Mouse (Mus musculus) MEL (cell line): ENCODE results near the gene Trpv6. TPM values are rescaled to one million over a fixed set of nuclear protein-coding genes. Genes with fewer than 3 reads are reported as not detected.

Source experiments
- DNase-seq: peaks from one replicate; pipeline ENCODE4 v3.0.0; 2011; ENCODE audit warnings: low read depth, low spot score
- H3K27ac ChIP-seq: 2 replicates; pipeline ENCODE4 v1.5.1; 2012; ENCODE audit warnings: low read depth, mild to moderate bottlenecking, control low read depth, low read length, moderate library complexity; ENCODE audit not compliant: control insufficient read depth
- H3K27me3 ChIP-seq, 2 experiments: fragments of 150-350 bp in 1 of 2; sonication (generic) in 1 of 2; 2 replicates each; pipeline ENCODE4 v1.6.1; 2012; ENCODE audit warnings: low read length in 2 of 2, mild to moderate bottlenecking in 2 of 2, improper control_type of control experiment in 1 of 2, moderate library complexity in 1 of 2; ENCODE audit not compliant: insufficient read depth in 2 of 2, control insufficient read depth in 1 of 2
- H3K36me3 ChIP-seq, 2 experiments: 2 replicates each; pipeline ENCODE4 v1.6.1; 2012 to 2014; ENCODE audit warnings: low read length in 2 of 2, improper control_type of control experiment in 1 of 2, inconsistent platforms in 1 of 2, mild to moderate bottlenecking in 1 of 2; ENCODE audit not compliant: insufficient read depth in 2 of 2, control insufficient read depth in 1 of 2
- H3K4me1 ChIP-seq, 2 experiments: fragments of 150-350 bp in 1 of 2; sonication (generic) in 1 of 2; 2 replicates each; pipeline ENCODE4 v1.6.1; 2012; ENCODE audit warnings: low read length in 2 of 2, improper control_type of control experiment in 1 of 2, mild to moderate bottlenecking in 1 of 2; ENCODE audit not compliant: insufficient read depth in 2 of 2, control insufficient read depth in 1 of 2
- H3K4me3 ChIP-seq, 2 experiments: fragments of 150-350 bp in 1 of 2; sonication (generic) in 1 of 2; 2 replicates each; pipeline ENCODE4 v1.5.1; 2012; ENCODE audit warnings: low read depth in 2 of 2, low read length in 2 of 2, mild to moderate bottlenecking in 2 of 2, moderate library complexity in 2 of 2, control low read depth in 1 of 2, improper control_type of control experiment in 1 of 2; ENCODE audit not compliant: control insufficient read depth in 1 of 2, insufficient read depth in 1 of 2
- H3K79me2 ChIP-seq: 2 replicates; pipeline ENCODE4 v1.6.1; 2012; ENCODE audit warnings: mild to moderate bottlenecking, low read length, moderate library complexity; ENCODE audit not compliant: control insufficient read depth, poor library complexity, insufficient read depth
- H3K9ac ChIP-seq: 2 replicates; pipeline ENCODE4 v1.6.1; 2012; ENCODE audit warnings: low read depth, mild to moderate bottlenecking, control low read depth, low read length, moderate library complexity; ENCODE audit not compliant: control insufficient read depth, poor library complexity, severe bottlenecking
- H3K9me3 ChIP-seq: fragments of 150-350 bp; sonication (generic); replicated peaks from 2 replicates; pipeline ENCODE4 v1.6.1; 2012; ENCODE audit warnings: mild to moderate bottlenecking, low read length, improper control_type of control experiment, moderate library complexity; ENCODE audit not compliant: insufficient read depth
- BHLHE40 ChIP-seq: IDR thresholded peaks from 2 replicates; pipeline ENCODE4 v1.6.1; 2012; ENCODE audit warnings: low read depth, mild to moderate bottlenecking, inconsistent platforms, low read length, improper control_type of control experiment, borderline replicate concordance
- CHD1 ChIP-seq: IDR thresholded peaks from 2 replicates; pipeline ENCODE4 v1.6.1; 2012; ENCODE audit warnings: low read depth, mild to moderate bottlenecking, inconsistent platforms, low read length, improper control_type of control experiment
- CTCF ChIP-seq, 3 experiments: IDR thresholded peaks in 2 of 3; conservative IDR thresholded peaks in 1 of 3; 2 replicates each; pipeline ENCODE4 v1.5.1; 2011 to 2012; ENCODE audit warnings: low read length in 3 of 3, low read depth in 2 of 3, mild to moderate bottlenecking in 2 of 3, improper control_type of control experiment in 1 of 3, inconsistent platforms in 1 of 3, mixed read lengths in 1 of 3, moderate library complexity in 1 of 3; ENCODE audit not compliant: control insufficient read depth in 1 of 3, insufficient read depth in 1 of 3, poor library complexity in 1 of 3, severe bottlenecking in 1 of 3
- ELF1 ChIP-seq: IDR thresholded peaks from 2 replicates; pipeline ENCODE4 v1.6.1; 2014; ENCODE audit warnings: low read depth, mild to moderate bottlenecking, inconsistent platforms, low read length, improper control_type of control experiment, moderate library complexity
- EP300 ChIP-seq, 2 experiments: IDR thresholded peaks; 2 replicates each; pipeline ENCODE4 v1.6.1; 2011; ENCODE audit warnings: improper control_type of control experiment in 2 of 2, low read length in 2 of 2, low read depth in 1 of 2, mild to moderate bottlenecking in 1 of 2
- ETS1 ChIP-seq: IDR thresholded peaks from 2 replicates; pipeline ENCODE4 v1.6.1; 2012; ENCODE audit warnings: low read depth, mild to moderate bottlenecking, inconsistent platforms, low read length, improper control_type of control experiment, moderate library complexity
- GATA1 ChIP-seq: IDR thresholded peaks from 2 replicates; pipeline ENCODE4 v1.6.1; 2011; ENCODE audit warnings: low read depth, low read length, improper control_type of control experiment
- HCFC1 ChIP-seq: IDR thresholded peaks from 2 replicates; pipeline ENCODE4 v1.6.1; 2012; ENCODE audit warnings: low read depth, mild to moderate bottlenecking, inconsistent platforms, low read length, improper control_type of control experiment, moderate library complexity
- MEF2A ChIP-seq: IDR thresholded peaks from 2 replicates; pipeline ENCODE4 v1.6.1; 2014; ENCODE audit warnings: low read depth, mild to moderate bottlenecking, inconsistent platforms, low read length, improper control_type of control experiment; ENCODE audit not compliant: poor library complexity, insufficient replicate concordance, severe bottlenecking; ENCODE audit errors: extremely low read depth
- MYB ChIP-seq: IDR thresholded peaks from 2 replicates; pipeline ENCODE4 v1.6.1; 2011; ENCODE audit warnings: mild to moderate bottlenecking, low read depth, low read length, improper control_type of control experiment
- NRF1 ChIP-seq: IDR thresholded peaks from 2 replicates; pipeline ENCODE4 v1.6.1; 2014; ENCODE audit warnings: low read depth, mild to moderate bottlenecking, inconsistent platforms, low read length, improper control_type of control experiment, moderate library complexity; ENCODE audit not compliant: poor library complexity, insufficient read depth, severe bottlenecking
- POLR2A ChIP-seq, 2 experiments: IDR thresholded peaks; 2 replicates each; pipeline ENCODE4 v1.6.1; 2011 to 2012; ENCODE audit warnings: low read length in 2 of 2, mild to moderate bottlenecking in 2 of 2, control low read depth in 1 of 2, improper control_type of control experiment in 1 of 2, low read depth in 1 of 2, moderate library complexity in 1 of 2; ENCODE audit not compliant: control insufficient read depth in 1 of 2, insufficient read depth in 1 of 2, poor library complexity in 1 of 2
- RAD21 ChIP-seq: IDR thresholded peaks from 2 replicates; pipeline ENCODE4 v1.6.1; 2011; ENCODE audit warnings: mild to moderate bottlenecking, low read depth, low read length, improper control_type of control experiment
- RCOR1 ChIP-seq: IDR thresholded peaks from 2 replicates; pipeline ENCODE4 v1.6.1; 2012; ENCODE audit warnings: low read depth, mild to moderate bottlenecking, inconsistent platforms, low read length, improper control_type of control experiment
- SIN3A ChIP-seq: IDR thresholded peaks from 2 replicates; pipeline ENCODE4 v1.6.1; 2012; ENCODE audit warnings: low read length, improper control_type of control experiment, inconsistent platforms
- SMC3 ChIP-seq: IDR thresholded peaks from 2 replicates; pipeline ENCODE4 v1.6.1; 2011; ENCODE audit warnings: low read depth, low read length, improper control_type of control experiment
- TAL1 ChIP-seq: IDR thresholded peaks from 2 replicates; pipeline ENCODE4 v1.6.1; 2012; ENCODE audit warnings: mild to moderate bottlenecking, inconsistent platforms, low read length, moderate library complexity, mixed read lengths
- TCF12 ChIP-seq: IDR thresholded peaks from 2 replicates; pipeline ENCODE4 v1.6.1; 2014; ENCODE audit warnings: low read depth, mild to moderate bottlenecking, inconsistent platforms, low read length, improper control_type of control experiment, moderate library complexity
- UBTF ChIP-seq: IDR thresholded peaks from 2 replicates; pipeline ENCODE4 v1.6.1; 2012; ENCODE audit warnings: low read depth, mild to moderate bottlenecking, inconsistent platforms, low read length, improper control_type of control experiment, moderate library complexity, borderline replicate concordance; ENCODE audit not compliant: insufficient read depth
- USF1 ChIP-seq: IDR thresholded peaks from 2 replicates; pipeline ENCODE4 v1.6.1; 2014; ENCODE audit warnings: low read depth, mild to moderate bottlenecking, inconsistent platforms, low read length, improper control_type of control experiment, moderate library complexity
- polyA plus RNA-seq, 2 experiments: library from polyadenylated mRNA; stranded (reverse) in 1 of 2; unstranded in 1 of 2; fragments of >175 nt in 1 of 2; fragments of >200 nt in 1 of 2; gene quantifications; 2 replicates each; pipeline versions ENCODE4 v1.2.1 to v1.2.4; 2012; ENCODE audit warnings: low replicate concordance in 2 of 2, low read depth in 1 of 2; ENCODE audit not compliant: insufficient read length in 2 of 2, insufficient read depth in 1 of 2, missing spikeins in 1 of 2
- total RNA-seq: library from RNA; depleted of rRNA; stranded (reverse); fragments of 300-350 nt; gene quantifications from 2 replicates; pipeline ENCODE4 v1.2.3, GENCODE M21; 2012

Gene Trpv6
- total and polyA plus RNA-seq, 3 experiments: not detected

DNA sequence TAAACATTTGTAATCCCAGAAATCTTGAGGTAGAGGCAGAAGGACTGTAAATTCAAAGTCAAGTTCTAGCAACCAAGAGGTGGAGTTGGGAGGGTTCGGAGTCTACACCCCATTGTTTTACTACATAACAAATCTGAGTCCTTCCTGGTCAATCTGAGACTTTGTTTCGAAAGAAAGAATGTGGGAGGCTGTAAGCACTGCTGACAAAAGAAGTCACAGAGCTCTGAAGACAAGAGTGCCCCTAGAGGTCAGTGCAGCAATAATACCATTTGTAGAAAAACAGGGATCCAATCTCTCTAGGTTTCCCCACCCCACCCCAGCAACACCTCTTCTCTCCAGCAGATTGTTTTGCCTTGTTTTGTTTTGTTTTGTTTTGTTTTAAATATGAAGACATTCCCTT lies 26.1 kb upstream of the Trpv6 start:
- no peaks in the 10 kb centered on the region for H3K79me2 ChIP-seq
- no peaks in the 10 kb centered on the region for H3K27me3 ChIP-seq
- H3K4me3 ChIP-seq: no peak overlapping the region
- no peaks in the 10 kb centered on the region; a peak in 1 of 4 replicates for H3K36me3 ChIP-seq
- DNase-seq: peak; percentile 51
- no peaks in the 10 kb centered on the region for H3K9me3 ChIP-seq
- TF ChIP-seq POLR2A (IDR thresholded peaks at IDR 0.05; ENCODE audit: control insufficient read depth in 1 of 2, insufficient read depth in 1 of 2, low read depth in 1 of 2, low read length in 2 of 2, poor library complexity in 1 of 2) (no peak), SIN3A (no peak), MEF2A (no peak), CTCF (IDR thresholded peaks at IDR 0.05 in 2 of 3, conservative IDR thresholded peaks at IDR 0.05 in 1 of 3; ENCODE audit: control insufficient read depth in 1 of 3, insufficient read depth in 1 of 3, low read depth in 2 of 3, low read length in 3 of 3, poor library complexity in 1 of 3, severe bottlenecking in 1 of 3) (peak in 2 of 3 experiments; percentile 47 to 63; a peak in 4 of 6 replicates), SMC3 (peak; percentile 30; the same call in 1 of the 2 replicates), MYB (no peak), ELF1 (no peak), TAL1 (no peak), HCFC1 (no peak), RAD21 (peak; percentile 43), RCOR1 (no peak), EP300 (IDR thresholded peaks at IDR 0.05; ENCODE audit: low read depth in 1 of 2, low read length in 2 of 2) (no peak)
- no peaks in the 10 kb centered on the region for H3K4me1 ChIP-seq
- H3K9ac ChIP-seq: no peak overlapping the region
- no peak overlapping the region for H3K27ac ChIP-seq

DNA sequence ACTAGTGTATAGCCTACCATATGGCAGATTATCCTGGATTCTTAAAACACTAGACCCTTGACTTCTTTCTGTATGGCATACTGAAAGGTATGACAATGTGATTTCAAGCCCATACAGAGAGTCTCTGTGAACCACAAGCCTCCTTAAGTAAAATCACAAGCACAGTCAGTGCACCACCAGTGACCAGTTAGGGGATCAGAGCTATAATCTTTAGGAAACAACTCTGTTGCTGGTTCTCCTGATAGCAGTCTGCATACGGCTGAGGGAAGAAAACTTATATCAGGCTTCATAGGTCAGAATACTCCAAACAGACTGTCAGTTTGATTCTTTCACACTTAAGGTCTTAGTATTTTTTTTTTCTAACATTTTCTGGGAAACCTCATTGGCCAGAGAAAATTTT lies 22.3 kb upstream of the Trpv6 start:
- no peak overlapping the region for H3K4me3 ChIP-seq
- H3K27ac ChIP-seq: no peak overlapping the region
- H3K4me1 ChIP-seq: peaks cover 0 to 4% of the 10 kb centered on the region in 2 experiments; a peak in 1 of 4 replicates
- H3K27me3 ChIP-seq: no peaks in the 10 kb centered on the region
- no peaks in the 10 kb centered on the region for H3K79me2 ChIP-seq
- no peak for TF ChIP-seq SMC3
- peak; percentile 12 to 57; a peak in 1 of 4 replicates for TF ChIP-seq EP300 (IDR thresholded peaks at IDR 0.05; ENCODE audit: low read depth in 1 of 2, low read length in 2 of 2)
- peak; percentile 47; the same call in 1 of the 2 replicates for TF ChIP-seq TCF12
- peak; percentile 29; the same call in 1 of the 2 replicates for TF ChIP-seq GATA1
- 0 out of 2 replicates have a peak, but pooled peaks have one; percentile 21 for TF ChIP-seq RCOR1
- H3K36me3 ChIP-seq: no peaks in the 10 kb centered on the region; a peak in 1 of 4 replicates
- H3K9ac ChIP-seq: no peak overlapping the region
- peak; percentile 24 for DNase-seq
- H3K9me3 ChIP-seq: no peaks in the 10 kb centered on the region

DNA sequence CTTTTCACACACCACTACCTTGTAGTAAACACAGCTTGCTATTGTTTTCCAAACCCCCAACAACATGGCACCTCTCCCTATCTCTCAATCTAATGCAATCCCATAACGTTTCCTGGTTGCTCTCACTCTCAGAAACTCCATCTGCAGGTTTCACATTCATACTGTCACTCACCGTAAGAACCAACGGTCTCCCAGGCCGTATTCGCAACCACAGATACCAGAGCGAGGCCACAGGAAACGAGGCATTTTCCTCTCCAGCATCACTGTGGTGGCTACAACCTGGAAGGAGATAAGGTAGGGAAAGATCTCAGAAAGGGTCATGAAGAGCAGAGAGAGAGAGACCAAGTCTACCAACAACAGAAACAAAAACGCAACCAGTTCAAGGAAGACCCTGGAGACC lies 18.4 kb upstream of the Trpv6 start:
- no peak for TF ChIP-seq BHLHE40
- no peak for TF ChIP-seq NRF1
- TF ChIP-seq HCFC1: no peak
- no peak for TF ChIP-seq UBTF
- no peak for TF ChIP-seq CHD1
- no peak for TF ChIP-seq USF1
- TF ChIP-seq ETS1: no peak
- no peak for TF ChIP-seq SIN3A
- TF ChIP-seq RCOR1: no peak
- no peak overlapping the region for H3K9ac ChIP-seq
- peaks cover 0 to 11% of the 10 kb centered on the region in 2 experiments; a peak in 2 of 4 replicates for H3K4me1 ChIP-seq
- no peak overlapping the region for H3K27ac ChIP-seq
- H3K79me2 ChIP-seq: no peaks in the 10 kb centered on the region
- DNase-seq: no peak
- peaks cover 0 to 5% of the 10 kb centered on the region in 2 experiments; a peak in 2 of 4 replicates for H3K36me3 ChIP-seq
- no peaks in the 10 kb centered on the region for H3K9me3 ChIP-seq
- no peak overlapping the region for H3K4me3 ChIP-seq
- H3K27me3 ChIP-seq: no peaks in the 10 kb centered on the region
